Mouse (Mus musculus) lung, adult 2 months (tissue): ENCODE measurements around the gene Tnip2.

Experiments
- CTCF ChIP-seq: fragments of 200-500 bp; IDR thresholded peaks from 2 replicates; pipeline ENCODE4 v1.5.1; 2011; ENCODE audit warnings: mild to moderate bottlenecking, low read length, control low read depth; ENCODE audit not compliant: insufficient read depth
- POLR2A ChIP-seq: fragments of 200-500 bp; IDR thresholded peaks from 2 replicates; pipeline ENCODE4 v1.6.1; 2011; ENCODE audit warnings: low read depth, mild to moderate bottlenecking, control low read depth, low read length, borderline replicate concordance; ENCODE audit errors: extremely low read depth

DNA sequence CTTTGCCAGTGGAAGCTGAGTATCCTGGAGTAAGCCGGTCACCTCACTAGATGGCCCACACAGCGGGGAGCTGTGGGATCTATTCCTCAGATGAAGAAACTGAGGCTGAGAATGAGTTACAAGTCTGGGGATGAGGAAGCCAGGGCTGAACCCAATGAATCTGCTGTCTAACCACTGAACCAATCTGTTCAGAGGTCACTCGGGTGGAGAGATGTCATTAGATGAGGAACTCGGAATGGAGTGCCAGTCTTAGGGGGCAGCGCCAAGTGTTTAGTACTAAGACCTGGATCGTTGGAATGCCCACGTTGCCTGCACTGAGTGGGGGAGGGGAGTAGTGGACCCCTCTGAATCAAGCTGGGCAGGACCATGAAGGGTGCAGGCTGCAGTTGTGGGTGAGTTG, 24.3 kb upstream of the Tnip2 start:
- TF ChIP-seq CTCF = no peak
- TF ChIP-seq POLR2A = no peak
